Mouse (Mus musculus): Measurements from ENCODE around the gene Mkln1.
A peak's percentile ranks its signal among the peaks of the same experiment; 100 is the strongest.

Gene Mkln1

DNA sequence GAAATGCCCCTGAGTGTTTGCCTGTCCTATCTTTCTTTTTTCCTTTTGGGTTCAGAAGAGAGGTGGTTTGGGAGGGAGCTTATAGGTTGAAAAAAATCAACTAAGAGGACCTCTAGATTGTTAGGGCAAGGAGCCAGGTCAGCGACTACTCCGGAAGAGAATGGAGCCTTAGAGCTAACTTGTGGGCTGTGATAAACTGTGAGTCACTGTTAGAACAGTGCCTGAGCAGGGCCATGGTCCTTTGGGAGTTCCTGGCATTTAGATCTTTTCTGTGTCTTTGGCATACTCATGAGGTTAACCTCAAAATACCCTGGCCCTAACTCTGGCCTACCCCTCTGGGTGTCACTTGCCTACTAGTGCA lies 119.8 kb downstream of the Mkln1 start:
- peak; percentile 43 for DNase-seq (ENCODE audit: low spot score)

DNA sequence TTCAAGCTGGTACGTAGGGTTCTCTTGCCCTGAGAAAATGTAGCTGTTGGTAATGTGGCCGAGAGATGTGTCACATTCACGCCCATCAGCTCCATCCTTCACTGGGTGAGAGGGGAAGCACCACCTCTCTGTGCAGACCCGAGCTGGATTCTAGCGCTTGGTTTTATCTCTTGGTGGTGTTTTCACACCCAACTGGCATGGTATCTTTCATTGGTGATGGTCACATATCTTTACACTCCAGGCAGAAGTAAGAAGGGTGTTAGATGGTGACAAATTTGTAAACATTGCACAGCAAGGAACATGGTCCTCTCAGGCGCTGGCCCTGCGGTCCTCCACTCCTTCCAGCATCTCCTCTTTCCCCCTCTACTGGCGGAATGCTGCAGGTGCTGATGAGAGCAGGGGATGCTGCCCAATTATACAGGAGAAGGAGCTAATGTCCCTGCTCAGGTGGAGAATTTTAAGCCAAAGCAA lies 120.5 kb downstream of the Mkln1 start:
- no peak for DNase-seq (ENCODE audit: low spot score)

DNA sequence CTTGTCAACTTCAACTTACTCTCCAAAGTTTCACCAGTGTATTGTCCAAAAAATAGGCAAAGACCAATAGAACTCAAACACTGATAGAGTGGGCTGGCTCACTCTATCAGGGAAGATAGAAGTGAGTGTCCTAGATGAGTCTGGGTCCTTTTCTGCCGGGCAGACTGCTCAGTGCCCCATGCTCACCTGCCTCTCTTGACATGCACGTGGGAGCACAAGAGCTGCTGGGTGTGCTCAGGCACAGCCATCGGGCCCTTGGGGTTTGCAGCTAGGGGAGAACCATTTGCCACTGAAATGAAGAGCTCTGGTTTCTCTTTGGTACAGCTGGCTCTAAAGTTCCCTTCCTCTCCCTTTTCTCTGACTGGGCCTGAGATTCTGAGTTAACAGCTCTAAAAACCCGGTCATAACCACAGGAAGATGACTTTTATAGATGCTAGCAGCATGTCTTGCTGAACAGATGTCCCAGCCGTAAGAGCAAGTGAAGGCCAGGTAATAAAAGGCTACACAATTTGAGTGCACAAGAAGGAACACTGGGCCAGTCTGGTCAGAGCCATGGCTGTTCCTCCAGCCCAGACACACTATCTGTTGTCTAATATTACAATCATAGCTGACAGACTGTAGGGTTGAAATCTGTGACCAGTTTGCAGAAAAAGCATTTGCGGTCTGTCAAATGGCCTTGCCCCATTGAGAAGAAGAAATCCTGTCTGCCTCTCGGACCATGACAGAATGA lies 122.1 kb downstream of the Mkln1 start:
- DNase-seq (ENCODE audit: low spot score) = no peak

DNA sequence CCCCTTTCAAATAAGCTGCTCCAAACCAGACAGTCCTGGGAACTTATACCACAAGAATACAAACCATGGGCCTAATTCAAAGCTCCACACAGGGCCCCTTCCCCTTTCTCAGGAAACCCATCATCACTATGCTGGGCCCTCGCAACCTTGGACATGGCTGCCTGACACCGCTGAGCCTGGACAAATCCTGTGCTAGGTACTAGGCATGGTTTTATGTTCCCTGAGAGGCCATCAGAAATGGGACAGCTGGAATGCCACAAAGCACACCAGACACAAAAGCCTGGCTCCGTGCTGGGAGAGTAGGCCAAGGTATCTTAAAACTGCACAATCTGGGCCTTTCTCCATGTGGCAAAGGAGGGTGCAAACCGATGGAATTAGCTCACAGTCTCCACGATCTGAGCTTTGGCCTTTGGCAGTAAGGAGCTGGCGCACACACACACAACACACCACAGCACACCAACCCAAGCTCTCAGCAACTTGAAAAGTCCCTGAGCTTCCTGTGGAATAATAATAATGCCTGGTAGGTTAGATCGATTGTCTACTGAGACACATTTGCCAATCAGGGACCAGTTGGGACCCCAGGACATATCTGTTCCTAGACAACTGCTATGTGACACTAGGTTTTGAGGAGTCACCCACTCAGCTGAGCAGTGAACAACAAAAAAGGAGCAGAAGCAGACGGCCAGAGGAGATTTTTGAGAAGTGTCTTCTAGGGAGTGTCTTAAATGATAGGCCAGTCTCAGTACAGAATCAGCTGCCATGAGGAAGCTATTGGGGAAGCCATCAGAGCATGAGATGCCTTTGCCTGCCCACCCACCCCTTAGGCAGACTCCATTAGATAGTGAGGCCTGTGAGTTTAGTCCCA lies 123.2 kb downstream of the Mkln1 start:
- DNase-seq (ENCODE audit: low spot score) = no peak

DNA sequence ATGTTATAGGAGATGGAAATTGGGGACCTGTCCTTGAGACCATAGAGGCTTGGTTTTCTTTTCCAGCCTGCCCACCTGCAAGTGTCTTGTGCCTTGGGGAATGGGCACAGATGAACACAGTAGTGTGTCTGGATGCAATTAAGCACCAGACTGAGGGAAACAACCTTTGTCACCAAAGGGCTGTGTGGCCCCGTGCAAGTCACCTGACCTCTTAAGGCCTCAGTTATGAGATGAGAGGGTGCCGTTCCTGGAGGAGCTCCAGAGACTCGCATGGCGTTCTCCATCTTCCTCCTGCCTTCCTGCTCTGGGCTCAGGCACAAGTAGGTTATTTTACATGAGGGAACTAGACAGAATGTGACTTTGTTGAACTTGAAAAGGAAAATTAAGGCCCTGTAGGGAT lies 123.9 kb downstream of the Mkln1 start:
- no peak for DNase-seq (ENCODE audit: low spot score)

DNA sequence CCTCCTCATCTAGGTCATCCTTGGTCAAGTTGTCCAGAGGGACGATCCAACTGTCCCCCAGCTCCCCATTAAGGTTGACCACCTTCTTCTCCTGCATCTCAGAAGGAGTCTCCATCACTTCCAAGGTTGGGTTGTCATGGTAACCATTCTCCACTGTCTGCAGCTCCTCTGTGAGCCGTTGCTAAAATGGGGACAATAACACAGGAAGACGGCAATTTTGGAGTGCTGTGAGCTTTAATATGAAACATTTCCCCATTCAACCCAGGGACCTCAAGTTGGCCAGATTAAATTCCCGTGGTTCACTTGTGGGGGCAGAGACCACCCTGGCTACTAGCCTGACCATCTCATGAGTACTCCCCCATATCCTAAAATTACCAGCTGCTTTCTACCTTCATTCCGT lies 124.5 kb downstream of the Mkln1 start:
- DNase-seq (ENCODE audit: low spot score) = no peak

DNA sequence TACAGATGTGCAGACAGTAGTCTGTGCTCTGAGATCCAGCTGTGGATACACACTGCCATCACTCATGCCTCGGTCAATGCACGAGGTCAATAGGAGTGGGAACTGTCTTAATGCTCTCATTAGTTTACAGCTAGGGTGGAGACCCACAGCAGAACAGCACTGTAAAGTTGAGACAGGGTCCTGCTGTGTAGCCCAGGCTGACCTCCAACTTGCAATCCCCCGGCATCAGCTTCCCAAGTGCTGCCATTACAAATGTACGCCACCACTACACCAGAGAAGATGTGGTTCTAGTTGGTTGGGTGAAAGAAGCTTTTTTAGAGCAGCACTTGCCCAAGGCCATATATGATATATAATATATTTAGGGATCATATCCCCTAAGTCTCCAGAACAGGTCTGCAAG lies 125.1 kb downstream of the Mkln1 start:
- no peak for DNase-seq (ENCODE audit: low spot score)

DNA sequence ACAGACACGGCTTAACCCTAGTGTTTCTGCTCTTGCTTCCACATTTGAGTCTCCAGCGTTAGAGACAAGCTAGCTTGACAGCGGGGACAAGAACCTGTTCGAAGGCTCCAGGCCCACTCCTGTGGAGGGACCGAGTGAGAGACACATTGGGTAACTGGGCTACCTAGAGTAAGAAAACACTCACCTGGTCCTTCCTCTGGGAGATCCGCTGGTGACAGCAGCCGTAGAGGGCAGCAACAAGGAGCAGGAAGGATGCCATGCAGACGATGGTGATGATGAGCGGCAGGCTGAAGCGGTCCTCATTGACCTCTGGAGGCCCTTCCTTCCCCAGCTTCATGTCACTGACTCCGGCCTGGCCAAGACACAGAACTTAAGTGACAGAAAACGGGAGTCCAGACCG lies 125.6 kb downstream of the Mkln1 start:
- DNase-seq (ENCODE audit: low spot score) = no peak

DNA sequence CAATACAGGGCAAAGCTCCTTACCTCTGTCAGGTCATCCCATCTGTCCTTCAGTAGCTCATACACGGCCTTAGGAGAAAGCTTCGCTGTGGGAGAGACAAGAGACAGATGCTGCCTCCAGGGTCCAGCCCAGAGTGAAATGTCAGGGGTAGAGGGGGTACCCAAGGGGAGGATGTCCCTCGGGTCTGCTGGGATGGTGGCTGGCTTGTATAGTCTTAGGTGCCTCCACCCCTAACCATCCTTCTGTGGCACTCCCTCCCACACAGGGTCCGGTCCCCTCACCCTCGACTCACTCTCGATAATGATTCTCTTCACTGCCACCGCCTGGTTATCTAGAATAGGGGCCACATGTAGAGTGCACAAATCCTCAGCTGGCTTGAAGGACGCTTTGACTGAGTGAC lies 126.1 kb downstream of the Mkln1 start:
- DNase-seq (ENCODE audit: low spot score) = no peak

DNA sequence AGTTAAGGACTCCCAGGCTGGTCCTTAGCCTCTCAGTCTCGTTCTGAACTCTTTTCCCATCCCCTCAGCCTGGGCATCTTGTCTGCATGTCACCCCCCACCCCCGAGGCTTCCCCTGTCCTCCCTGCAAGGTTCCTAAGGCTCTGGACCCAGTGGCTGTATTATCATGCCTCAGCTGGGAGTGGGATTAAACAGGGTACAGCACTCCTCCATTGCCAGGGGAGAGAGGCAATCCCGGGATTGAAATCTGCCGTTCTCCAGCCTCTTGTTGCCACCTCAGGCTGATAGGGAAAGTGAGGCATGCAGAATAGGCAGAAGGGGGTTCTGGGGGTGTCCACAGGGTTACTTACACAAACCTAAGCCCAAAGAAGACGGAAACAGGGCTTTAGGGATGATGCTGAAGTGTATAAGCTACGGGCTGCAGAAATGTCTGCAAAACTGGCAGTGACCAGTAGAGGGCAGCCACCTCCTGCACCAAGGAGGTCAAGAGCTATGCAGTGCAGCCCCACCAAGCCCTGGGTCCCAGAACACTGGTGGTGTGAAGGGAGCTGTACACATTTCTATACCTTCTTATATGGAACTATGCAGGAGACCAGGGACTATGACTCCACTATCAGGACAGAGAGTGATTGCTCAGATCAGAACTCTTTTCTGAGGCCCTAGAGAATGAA lies 126.8 kb downstream of the Mkln1 start:
- DNase-seq (ENCODE audit: low spot score) = peak; percentile 49

DNA sequence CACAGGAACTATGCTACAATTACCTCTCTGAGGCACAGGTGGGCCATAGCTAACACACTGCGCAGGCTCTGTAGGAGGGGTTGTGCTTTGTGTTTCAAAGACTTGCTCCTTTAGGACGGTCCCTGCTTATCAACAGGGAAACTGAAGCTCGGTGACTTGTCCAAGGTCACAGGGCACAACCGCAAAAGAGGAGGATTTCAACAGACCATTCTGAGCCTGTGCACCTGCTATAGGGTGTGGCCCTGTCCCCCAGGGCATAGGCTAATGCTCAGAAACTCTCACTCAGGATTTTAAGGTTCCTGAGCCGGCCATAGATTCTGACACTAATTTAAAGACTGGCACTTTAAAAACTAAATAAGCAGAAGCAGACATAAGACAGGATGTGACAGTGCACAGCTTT lies 128.4 kb downstream of the Mkln1 start:
- no peak for DNase-seq (ENCODE audit: low spot score)

DNA sequence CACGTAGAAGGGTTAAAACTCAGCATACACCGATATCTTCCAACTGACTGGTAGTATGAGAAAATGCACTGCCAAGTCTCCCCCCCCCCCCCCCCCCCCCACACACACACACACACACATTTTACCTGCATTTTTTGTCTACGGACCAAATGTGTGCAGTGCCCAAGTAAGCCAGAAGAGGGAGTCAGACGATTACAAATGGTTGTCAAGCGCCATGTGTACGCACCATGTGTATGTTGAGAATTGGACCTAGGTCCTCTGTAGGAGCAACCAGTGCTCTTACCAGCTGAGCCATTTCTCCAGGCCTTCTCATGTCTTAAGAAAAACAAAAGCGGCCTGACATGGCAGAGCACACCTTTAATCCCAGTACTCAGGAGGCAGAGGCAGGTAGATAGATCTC lies 129.4 kb downstream of the Mkln1 start:
- peak; percentile 60 for DNase-seq (ENCODE audit: low spot score)

DNA sequence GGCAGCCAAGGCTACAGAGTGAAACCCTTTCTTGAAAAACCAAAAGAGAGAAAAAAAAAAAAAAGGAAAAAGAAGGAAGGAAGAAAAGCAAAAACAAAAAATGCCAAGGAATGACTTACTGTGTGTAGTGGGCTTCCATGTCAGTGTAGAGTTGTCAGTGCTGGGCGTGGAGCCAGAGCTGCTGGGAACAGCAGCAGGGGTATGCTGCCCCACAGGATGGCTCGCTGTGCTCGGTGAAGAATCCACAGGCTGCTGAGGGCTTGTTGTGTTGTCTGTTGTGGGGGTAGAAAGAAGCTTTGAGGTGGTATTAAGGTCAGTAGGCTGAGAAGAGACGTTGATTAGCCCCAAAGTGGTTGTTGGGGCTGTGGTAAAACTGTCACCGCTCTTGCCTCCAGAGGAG lies 129.8 kb downstream of the Mkln1 start:
- DNase-seq (ENCODE audit: low spot score) = no peak

DNA sequence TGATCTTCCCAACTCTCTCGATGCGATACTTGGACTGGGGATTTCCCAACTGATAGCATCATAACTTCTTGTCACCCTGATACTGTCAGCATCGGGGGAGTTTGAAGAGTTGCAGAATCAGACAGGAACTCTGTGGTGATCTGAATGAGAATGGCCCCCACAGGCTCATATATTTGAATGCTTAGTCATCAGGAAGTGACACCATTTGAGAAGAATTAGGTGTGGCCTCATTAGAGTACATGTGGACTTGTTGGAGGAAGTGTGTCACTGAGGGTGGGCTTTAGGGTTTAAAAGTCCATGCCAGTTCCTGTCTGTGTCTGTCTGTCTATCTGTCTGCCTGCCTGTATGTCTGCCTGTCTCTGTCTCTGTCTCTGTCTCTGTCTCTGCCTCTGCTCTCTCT lies 133.3 kb downstream of the Mkln1 start:
- DNase-seq (ENCODE audit: low spot score) = no peak

DNA sequence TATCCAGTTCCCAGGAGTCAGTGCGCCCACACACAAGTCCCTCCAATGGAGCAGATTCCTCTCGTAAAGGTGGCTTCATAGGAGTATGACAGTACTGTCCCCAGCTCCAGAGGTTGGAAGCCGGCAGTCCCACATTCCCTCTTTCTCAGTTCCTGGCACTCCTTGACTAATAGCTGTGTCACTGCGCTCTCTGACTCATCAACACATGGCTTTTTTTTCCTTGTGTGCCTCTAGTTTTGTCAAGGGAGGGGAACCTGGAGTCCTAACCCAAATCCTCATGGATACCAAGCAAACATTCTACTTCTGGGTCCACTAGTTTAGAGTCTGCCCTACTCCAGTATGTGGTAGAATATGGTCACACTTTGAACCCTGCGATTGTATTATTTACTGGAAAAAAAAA lies 136.2 kb downstream of the Mkln1 start:
- no peak for DNase-seq (ENCODE audit: low spot score)

DNA sequence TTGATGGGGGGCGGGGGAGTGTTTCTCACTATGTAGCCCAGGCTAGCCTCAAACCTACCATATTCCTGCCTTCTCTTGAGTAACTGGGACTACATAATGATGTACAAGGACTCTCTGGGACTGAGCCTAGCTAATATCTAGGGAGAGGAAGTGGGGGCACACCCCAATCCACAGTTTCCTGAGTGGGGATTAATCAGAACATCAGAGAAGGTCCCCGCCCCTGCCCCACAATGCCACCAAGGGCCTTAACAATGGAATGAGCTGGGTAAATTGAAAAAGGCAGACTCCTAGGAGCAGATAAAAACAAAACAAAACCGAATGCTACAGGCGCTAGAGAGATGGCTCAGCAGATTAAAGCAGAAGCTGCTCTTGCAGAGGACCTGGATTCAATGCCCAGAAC lies 138.7 kb downstream of the Mkln1 start:
- DNase-seq (ENCODE audit: low spot score) = no peak

DNA sequence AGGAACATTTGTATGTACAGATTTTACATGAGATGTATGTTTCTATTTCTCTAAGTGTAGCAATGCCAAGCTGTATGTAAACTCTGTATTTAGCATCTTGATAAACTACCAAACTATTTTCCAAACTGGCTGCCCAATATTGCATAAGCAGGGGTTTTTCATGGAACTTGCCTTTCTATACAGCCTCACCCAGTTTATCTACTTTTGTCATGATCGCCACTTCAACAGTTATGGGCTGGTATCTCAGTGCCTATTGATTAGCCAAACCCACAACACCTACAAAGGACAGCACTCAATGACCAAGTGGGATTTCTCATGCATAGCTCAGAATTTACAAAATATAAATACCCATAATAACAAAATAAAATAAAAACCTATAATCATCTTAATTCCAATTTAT lies 139.6 kb downstream of the Mkln1 start:
- DNase-seq (ENCODE audit: low spot score) = no peak

DNA sequence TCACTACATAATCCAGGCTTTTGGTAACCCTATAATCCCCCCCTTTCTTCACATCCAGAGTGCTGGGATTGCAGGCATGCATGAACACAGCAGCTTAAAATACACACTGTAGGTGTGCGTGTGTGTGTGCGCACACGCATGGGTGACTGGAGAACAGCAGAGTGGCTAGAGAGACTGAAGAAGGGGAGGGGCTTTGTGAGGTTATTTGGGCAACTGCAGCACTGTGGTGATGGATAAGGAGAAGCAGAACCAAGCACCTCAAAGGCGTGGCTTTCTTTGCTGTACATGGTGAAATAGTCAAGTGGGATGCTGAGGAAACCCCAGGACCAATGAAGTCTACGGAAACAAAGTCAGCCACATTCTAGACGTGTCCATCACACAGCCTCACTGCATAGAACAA lies 141.5 kb downstream of the Mkln1 start:
- DNase-seq (ENCODE audit: low spot score) = no peak

DNA sequence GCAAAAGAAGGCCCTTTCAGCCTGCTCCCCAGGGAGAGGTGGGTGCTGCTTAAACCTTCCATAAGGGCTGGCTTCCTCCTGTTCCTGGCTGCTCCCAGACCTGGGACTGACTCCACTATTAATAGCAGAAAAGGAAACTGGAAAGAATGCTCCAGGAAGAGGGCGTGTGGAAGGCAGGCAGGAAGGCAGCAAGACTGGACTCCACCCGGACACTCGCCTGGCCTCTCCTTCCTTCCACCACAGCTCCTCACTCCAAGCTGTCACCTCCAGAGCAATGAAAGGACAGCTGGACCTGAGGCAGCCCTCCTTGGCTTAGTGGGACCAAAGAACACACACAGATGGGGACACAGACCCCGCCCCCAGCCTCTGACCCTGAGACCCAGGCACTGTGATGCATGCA lies 145.8 kb downstream of the Mkln1 start:
- DNase-seq (ENCODE audit: low spot score) = no peak

DNA sequence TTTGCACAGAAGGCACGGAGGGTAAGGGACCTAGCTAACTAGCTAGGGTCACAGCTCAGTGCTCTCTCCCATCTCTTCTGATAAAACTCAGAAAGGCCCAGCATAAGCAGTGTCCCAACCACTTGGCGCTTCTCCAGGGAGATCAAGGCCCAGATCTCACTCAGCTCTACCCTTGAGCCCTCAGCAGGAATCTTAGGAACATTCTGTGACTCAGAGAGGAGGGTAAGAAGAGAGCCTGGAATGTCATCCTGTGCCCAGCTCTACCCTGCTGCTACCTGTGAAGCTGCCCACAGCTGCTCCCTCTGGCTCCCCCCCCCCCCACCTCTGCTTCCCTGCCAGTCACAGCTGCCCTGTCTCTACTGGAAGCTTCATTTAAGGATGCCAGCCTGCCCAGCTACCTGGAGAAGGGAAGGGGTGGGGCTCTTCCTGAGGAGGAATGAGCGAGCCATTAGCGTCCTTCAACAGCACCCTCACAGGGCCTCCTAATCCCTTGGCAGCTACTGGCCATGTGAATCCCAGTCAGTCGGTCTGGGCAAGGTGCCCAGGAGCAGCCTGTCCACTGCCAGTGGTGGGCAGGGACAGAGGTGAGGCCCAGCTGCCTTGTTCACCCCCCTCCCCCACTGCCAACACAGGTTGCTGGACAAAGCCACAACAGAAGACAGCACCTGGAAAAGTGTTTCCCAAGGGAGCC lies 151.0 kb downstream of the Mkln1 start:
- DNase-seq (ENCODE audit: low spot score) = peak; percentile 66

DNA sequence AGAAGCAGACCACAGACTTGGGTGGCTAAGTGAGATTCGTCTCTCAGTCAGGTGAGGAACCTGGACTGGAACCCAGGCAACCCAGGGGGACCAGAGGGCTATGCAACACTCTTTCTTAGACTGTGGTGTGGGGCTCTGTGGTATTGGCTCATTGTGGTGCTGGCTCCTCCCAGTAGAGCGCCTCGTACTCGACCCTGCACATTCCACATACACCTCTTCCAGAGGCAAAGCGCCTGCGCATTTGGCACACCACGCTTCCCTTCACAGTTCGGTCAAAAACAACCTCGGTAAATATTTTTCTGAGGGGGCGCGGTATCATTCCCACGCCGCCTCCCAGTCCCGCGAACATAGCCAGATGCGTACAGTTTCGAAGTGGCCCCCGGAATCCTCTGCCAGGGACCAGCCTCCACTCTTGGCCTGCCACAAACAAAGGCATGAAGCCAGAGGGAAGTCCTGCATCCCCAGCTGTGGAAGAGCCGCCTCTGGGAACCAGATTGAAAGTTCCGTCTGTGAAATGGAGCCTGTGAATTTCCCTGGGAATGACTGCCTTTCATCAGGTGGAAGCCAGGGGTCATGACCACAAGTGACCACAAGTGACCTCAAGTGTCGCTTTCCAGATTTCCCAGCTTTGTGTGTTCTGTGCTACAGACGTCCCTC lies 152.5 kb downstream of the Mkln1 start:
- DNase-seq (ENCODE audit: low spot score) = no peak
